Mouse (Mus musculus): ENCODE results near the gene Pank1. TPM values are rescaled to one million over a fixed set of nuclear protein-coding genes. Genes with fewer than 3 reads are reported as not detected.

Gene Pank1
- total RNA-seq, 1 experiment: 6.9 TPM

DNA sequence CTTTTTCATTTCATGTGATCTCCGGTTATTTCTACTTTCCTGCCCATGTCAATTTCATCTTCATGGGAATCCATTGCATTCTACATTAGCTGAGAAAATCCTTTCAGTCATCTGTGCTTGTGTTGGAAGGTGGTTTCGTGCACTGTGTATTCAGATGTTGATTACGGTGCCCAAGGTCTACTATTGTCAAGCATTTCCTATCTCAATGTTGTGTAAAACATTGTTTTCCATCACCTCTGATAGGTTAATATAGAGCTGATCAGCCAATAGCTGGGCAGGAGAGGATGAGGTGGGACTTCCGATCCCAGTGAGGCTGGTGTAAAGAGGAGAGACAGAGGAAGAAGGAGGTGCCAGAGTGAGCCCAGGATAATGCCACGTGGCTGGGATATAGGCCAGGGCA, 24.8 kb upstream of the Pank1 start:
- Histone ChIP-seq H3K4me1 (ENCODE audit: control insufficient read depth in 2 of 2, insufficient read depth in 2 of 2, low read length in 2 of 2, poor library complexity in 1 of 2) (peaks cover 3 to 19% of the 10 kb centered on the region in 2 experiments; a peak in 3 of 4 replicates), H3K9ac (ENCODE audit: insufficient read depth, low read depth, low read length, poor library complexity, severe bottlenecking) (no peak overlapping the region), H3K27ac (ENCODE audit: insufficient read depth, low read depth, low read length, poor library complexity, severe bottlenecking) (no peak overlapping the region), H3K4me3 (ENCODE audit: insufficient read depth in 1 of 2, low read depth in 1 of 2, low read length in 2 of 2, poor library complexity in 1 of 2, severe bottlenecking in 1 of 2) (no peak overlapping the region), H3K36me3 (ENCODE audit: control insufficient read depth, insufficient read depth, low read length, poor library complexity, severe bottlenecking) (no peaks in the 10 kb centered on the region), H3K9me3 (ENCODE audit: control insufficient read depth, insufficient read depth, low read depth, low read length) (no peaks in the 10 kb centered on the region)
- in situ Hi-C loops (cut with MboI; ENCODE audit: low sequenced_read_pairs in 2 of 2, unreplicated experiment in 2 of 2): no loop called here
- TF ChIP-seq CHD2 (IDR thresholded peaks at IDR 0.05; ENCODE audit: low read depth, low read length): 0 out of 2 replicates have a peak, but pooled peaks have one; percentile 54
- TF ChIP-seq ZNF384 (IDR thresholded peaks at IDR 0.05; ENCODE audit: low read depth, low read length): no peak
- DNase-seq (ENCODE audit: low read depth, low spot score): peak; percentile 40

- H3K9me3 ChIP-seq (ENCODE audit: control insufficient read depth, insufficient read depth, low read depth, low read length): no peaks in the 10 kb centered on the region
- in situ Hi-C loops (cut with MboI; ENCODE audit: low sequenced_read_pairs in 2 of 2, unreplicated experiment in 2 of 2): no loop called here
- no peak overlapping the region for H3K9ac ChIP-seq (ENCODE audit: insufficient read depth, low read depth, low read length, poor library complexity, severe bottlenecking)
- no peak for TF ChIP-seq ZC3H11A (IDR thresholded peaks at IDR 0.05; ENCODE audit: borderline replicate concordance, low read depth, low read length)
- no peak for TF ChIP-seq ZNF384 (IDR thresholded peaks at IDR 0.05; ENCODE audit: low read depth, low read length)
- TF ChIP-seq CHD2 (IDR thresholded peaks at IDR 0.05; ENCODE audit: low read depth, low read length): no peak
- TF ChIP-seq MAFK (IDR thresholded peaks at IDR 0.05; ENCODE audit: insufficient read depth, low read depth, low read length): no peak
- TF ChIP-seq HCFC1 (IDR thresholded peaks at IDR 0.05; ENCODE audit: borderline replicate concordance, insufficient read depth, low read length): no peak
- no peak overlapping the region for H3K27ac ChIP-seq (ENCODE audit: insufficient read depth, low read depth, low read length, poor library complexity, severe bottlenecking)
- no peaks in the 10 kb centered on the region for H3K36me3 ChIP-seq (ENCODE audit: control insufficient read depth, insufficient read depth, low read length, poor library complexity, severe bottlenecking)
- DNase-seq (ENCODE audit: low read depth, low spot score): no peak
- H3K4me3 ChIP-seq (ENCODE audit: insufficient read depth in 1 of 2, low read depth in 1 of 2, low read length in 2 of 2, poor library complexity in 1 of 2, severe bottlenecking in 1 of 2): no peak overlapping the region
- H3K4me1 ChIP-seq (ENCODE audit: control insufficient read depth in 2 of 2, insufficient read depth in 2 of 2, low read length in 2 of 2, poor library complexity in 1 of 2): peaks cover 3 to 12% of the 10 kb centered on the region in 2 experiments; a peak in 3 of 4 replicates
Observed at GRCm38 (mm10) chr19:34901735-34902134, 22.5 kb upstream of the Pank1 start.

GRCm38 (mm10) chr19:34901266-34901665, 22.0 kb upstream of the Pank1 start:
- in situ Hi-C loops (cut with MboI; ENCODE audit: low sequenced_read_pairs in 2 of 2, unreplicated experiment in 2 of 2): no loop called here
- DNase-seq (ENCODE audit: low read depth, low spot score): no peak
- H3K9me3 ChIP-seq (ENCODE audit: control insufficient read depth, insufficient read depth, low read depth, low read length): no peaks in the 10 kb centered on the region
- H3K4me3 ChIP-seq (ENCODE audit: insufficient read depth in 1 of 2, low read depth in 1 of 2, low read length in 2 of 2, poor library complexity in 1 of 2, severe bottlenecking in 1 of 2): no peak overlapping the region
- no peak overlapping the region for H3K9ac ChIP-seq (ENCODE audit: insufficient read depth, low read depth, low read length, poor library complexity, severe bottlenecking)
- no peak overlapping the region for H3K27ac ChIP-seq (ENCODE audit: insufficient read depth, low read depth, low read length, poor library complexity, severe bottlenecking)
- H3K36me3 ChIP-seq (ENCODE audit: control insufficient read depth, insufficient read depth, low read length, poor library complexity, severe bottlenecking): no peaks in the 10 kb centered on the region
- peaks cover 3 to 12% of the 10 kb centered on the region in 2 experiments; a peak in 3 of 4 replicates for H3K4me1 ChIP-seq (ENCODE audit: control insufficient read depth in 2 of 2, insufficient read depth in 2 of 2, low read length in 2 of 2, poor library complexity in 1 of 2)
- TF ChIP-seq HCFC1 (IDR thresholded peaks at IDR 0.05; ENCODE audit: borderline replicate concordance, insufficient read depth, low read length): no peak
- no peak for TF ChIP-seq ZNF384 (IDR thresholded peaks at IDR 0.05; ENCODE audit: low read depth, low read length)
- no peak for TF ChIP-seq CHD2 (IDR thresholded peaks at IDR 0.05; ENCODE audit: low read depth, low read length)
- TF ChIP-seq MAFK (IDR thresholded peaks at IDR 0.05; ENCODE audit: insufficient read depth, low read depth, low read length): no peak
- no peak for TF ChIP-seq ZC3H11A (IDR thresholded peaks at IDR 0.05; ENCODE audit: borderline replicate concordance, low read depth, low read length)

GRCm38 (mm10) chr19:34898941-34899340, 19.7 kb upstream of the Pank1 start:
- Histone ChIP-seq H3K27ac (ENCODE audit: insufficient read depth, low read depth, low read length, poor library complexity, severe bottlenecking) (no peak overlapping the region), H3K9me3 (ENCODE audit: control insufficient read depth, insufficient read depth, low read depth, low read length) (no peaks in the 10 kb centered on the region)
- TF ChIP-seq ZC3H11A (IDR thresholded peaks at IDR 0.05; ENCODE audit: borderline replicate concordance, low read depth, low read length) (no peak), HCFC1 (IDR thresholded peaks at IDR 0.05; ENCODE audit: borderline replicate concordance, insufficient read depth, low read length) (no peak), ZNF384 (IDR thresholded peaks at IDR 0.05; ENCODE audit: low read depth, low read length) (no peak), MAFK (IDR thresholded peaks at IDR 0.05; ENCODE audit: insufficient read depth, low read depth, low read length) (no peak), CHD2 (IDR thresholded peaks at IDR 0.05; ENCODE audit: low read depth, low read length) (no peak)

More at GRCm38 (mm10) chr19:34898941-34899340, 19.7 kb upstream of the Pank1 start:
- Histone ChIP-seq H3K36me3 (ENCODE audit: control insufficient read depth, insufficient read depth, low read length, poor library complexity, severe bottlenecking) (no peaks in the 10 kb centered on the region), H3K4me1 (ENCODE audit: control insufficient read depth in 2 of 2, insufficient read depth in 2 of 2, low read length in 2 of 2, poor library complexity in 1 of 2) (peaks cover 0 to 7% of the 10 kb centered on the region in 2 experiments; a peak in 2 of 4 replicates), H3K4me3 (ENCODE audit: insufficient read depth in 1 of 2, low read depth in 1 of 2, low read length in 2 of 2, poor library complexity in 1 of 2, severe bottlenecking in 1 of 2) (no peak overlapping the region), H3K9ac (ENCODE audit: insufficient read depth, low read depth, low read length, poor library complexity, severe bottlenecking) (no peak overlapping the region)
- no peak for DNase-seq (ENCODE audit: low read depth, low spot score)
- in situ Hi-C loops (cut with MboI; ENCODE audit: low sequenced_read_pairs in 2 of 2, unreplicated experiment in 2 of 2): no loop called here
